Mouse (Mus musculus): ENCODE data around the gene Tmem273.

DNA sequence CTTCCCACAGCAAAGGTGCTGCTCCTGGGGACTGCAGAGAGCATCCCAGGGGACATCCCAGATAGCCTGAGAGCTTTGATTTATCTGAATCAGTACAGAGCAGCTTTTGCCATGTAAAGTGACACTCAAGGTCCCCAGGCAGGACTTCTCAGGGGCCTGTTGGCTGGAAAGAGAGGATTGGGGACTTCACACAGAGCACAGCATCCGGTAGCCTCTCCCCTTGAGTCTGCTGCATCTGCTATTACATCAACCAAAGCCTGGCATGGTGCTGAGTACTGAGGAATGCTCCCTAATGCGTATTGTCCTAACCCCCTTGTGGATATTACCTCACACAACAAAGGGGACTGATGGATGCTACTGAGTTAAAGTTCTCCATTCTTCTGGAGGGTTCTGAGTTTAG, 75.9 kb downstream of the Tmem273 start:
- TF ChIP-seq UBTF (IDR thresholded peaks at IDR 0.05; ENCODE audit: borderline replicate concordance, insufficient read depth, low read depth, low read length) (no peak), POLR2A (IDR thresholded peaks at IDR 0.05; ENCODE audit: control insufficient read depth in 1 of 2, insufficient read depth in 1 of 2, low read depth in 1 of 2, low read length in 2 of 2, poor library complexity in 1 of 2) (no peak), MYC (IDR thresholded peaks at IDR 0.05; ENCODE audit: low read depth, low read length) (no peak), USF1 (IDR thresholded peaks at IDR 0.05; ENCODE audit: low read depth, low read length) (no peak), CTCF (IDR thresholded peaks at IDR 0.05 in 2 of 3, conservative IDR thresholded peaks at IDR 0.05 in 1 of 3; ENCODE audit: control insufficient read depth in 1 of 3, insufficient read depth in 1 of 3, low read depth in 2 of 3, low read length in 3 of 3, poor library complexity in 1 of 3, severe bottlenecking in 1 of 3) (no peak)
